Mouse (Mus musculus) bone marrow macrophage, adult 2 months (primary cell): ENCODE data around the gene Gm6502. TPM values are rescaled to one million over a fixed set of nuclear protein-coding genes. Genes with fewer than 3 reads are reported as not detected.
"Not testable (repeated sequence)": the region's sequence is repeated elsewhere in the genome, so short reads cannot be mapped to it uniquely, and the experiment has no call there.

Experiments
- H3K27ac ChIP-seq: 2 replicates; pipeline ENCODE4 v1.5.1; 2012; ENCODE audit warnings: low read depth, low read length; ENCODE audit not compliant: insufficient read depth
- H3K4me1 ChIP-seq: 2 replicates; pipeline ENCODE4 v1.6.1; 2012; ENCODE audit warnings: low read length; ENCODE audit not compliant: control insufficient read depth, insufficient read depth
- H3K4me3 ChIP-seq: 2 replicates; pipeline ENCODE4 v1.5.1; 2012; ENCODE audit warnings: mild to moderate bottlenecking, low read length, moderate library complexity; ENCODE audit not compliant: insufficient read depth
- polyA plus RNA-seq: library from polyadenylated mRNA; stranded (reverse); fragments of >200 nt; gene quantifications from 2 replicates; pipeline ENCODE4 v1.2.4, GENCODE M21; 2012; ENCODE audit not compliant: missing spikeins, insufficient read depth, insufficient read length

Gm6502 gene
- polyA plus RNA-seq, result not detected in 2 replicates

DNA sequence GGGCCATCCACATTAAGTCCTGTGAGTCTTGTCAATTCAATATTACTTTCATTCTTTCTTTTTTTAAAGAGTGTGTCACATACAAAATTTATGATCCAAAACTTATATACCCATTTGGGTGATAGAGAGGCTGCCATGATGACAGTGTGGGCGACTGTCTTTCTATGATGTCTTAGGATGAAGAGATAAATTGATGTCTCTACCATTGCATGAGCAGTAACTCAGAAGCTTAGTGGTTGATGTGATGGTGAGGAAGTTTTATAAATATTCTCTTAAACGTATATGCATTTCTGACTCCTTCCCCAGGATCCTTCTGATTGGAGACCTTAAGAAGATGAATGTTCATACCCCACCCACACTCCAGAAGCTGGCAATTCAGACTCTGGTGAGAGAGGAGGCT, at the start of gene Gm6502:
Gene Gm6502, plus strand, starts transcription at position 301 of the 400 bp plus-strand sequence.
- H3K4me1 ChIP-seq, H3K27ac ChIP-seq, H3K4me3 ChIP-seq: not testable (repeated sequence)

DNA sequence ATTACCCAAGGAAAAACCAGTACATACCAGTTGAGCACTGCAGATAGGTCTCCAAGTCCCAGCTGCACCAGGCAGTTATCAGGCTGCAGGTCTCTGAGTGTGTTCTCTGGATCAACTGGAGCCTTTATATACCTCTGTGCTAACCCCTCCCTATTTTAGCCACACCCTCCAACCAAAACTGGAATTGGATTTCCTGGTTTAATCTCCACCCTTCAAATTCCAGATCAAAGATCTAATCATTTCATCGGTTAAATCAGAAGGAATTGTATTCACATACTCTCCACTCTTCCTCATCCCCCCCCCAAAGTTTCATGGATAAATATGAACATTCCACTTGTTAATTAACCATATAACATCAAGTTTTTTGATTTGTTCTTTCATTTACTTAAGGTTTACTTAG, 7.5 kb upstream of the Gm6502 start, which contains the start of gene A430089I19Rik:
Gene A430089I19Rik, minus strand, starts transcription at position 101 of the 400 bp plus-strand sequence.
- H3K4me3 ChIP-seq, H3K27ac ChIP-seq, H3K4me1 ChIP-seq: not testable (repeated sequence)

DNA sequence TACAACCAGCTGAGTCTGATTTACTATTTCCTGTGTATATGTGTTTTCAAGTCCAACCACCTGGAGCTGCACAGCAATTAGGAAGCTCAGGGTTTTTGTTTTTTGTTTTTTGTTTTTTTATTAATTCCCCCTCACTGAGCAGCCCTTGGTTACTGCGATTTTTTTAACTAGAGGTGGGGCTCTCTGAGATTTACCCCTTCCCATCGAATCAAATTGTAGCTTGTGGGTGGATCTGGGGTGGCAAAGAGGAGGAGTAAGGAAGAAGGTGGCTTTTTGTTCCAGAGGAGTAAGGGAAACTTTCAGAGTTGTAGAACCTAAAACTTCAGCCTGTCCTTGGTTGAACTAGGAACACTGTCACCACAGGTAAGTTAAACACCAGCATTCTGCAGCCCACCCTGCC, 25.2 kb downstream of the Gm6502 start, which contains the start of gene AA792892:
Gene AA792892, plus strand, starts transcription at position 301 of the 400 bp plus-strand sequence.
- not testable (repeated sequence) for H3K4me1 ChIP-seq, H3K4me3 ChIP-seq, H3K27ac ChIP-seq

Other genes with a start within 250 kb of the Gm6502 start
- not detected in 2 replicates for gene BC061212, start 243.9 kb upstream of the Gm6502 start, polyA plus RNA-seq
- not detected in 2 replicates for gene Gm6351, start 238.1 kb upstream of the Gm6502 start, polyA plus RNA-seq
- gene Gm3106, start 96.4 kb upstream of the Gm6502 start, polyA plus RNA-seq, result not detected in 2 replicates
- not detected in 2 replicates for gene A430089I19Rik, start 7.6 kb upstream of the Gm6502 start, polyA plus RNA-seq
- gene AA792892, start 25.3 kb downstream of the Gm6502 start, polyA plus RNA-seq, result not detected in 2 replicates
- gene Gm7682, start 131.3 kb downstream of the Gm6502 start, polyA plus RNA-seq, result not detected in 2 replicates
- gene Gm3139, start 211.9 kb downstream of the Gm6502 start, polyA plus RNA-seq, result not detected in 2 replicates